Mouse (Mus musculus) gastrocnemius, postnatal 4 days (tissue): Measurements from ENCODE around the gene Pomgnt1. TPM values are rescaled to one million over a fixed set of nuclear protein-coding genes. Genes with fewer than 3 reads are reported as not detected.

Source experiments
- DNase-seq, 2 experiments: peaks; one replicate each; pipeline ENCODE4 v3.0.0; 2021 to 2022; ENCODE audit warnings: low spot score in 2 of 2, mixed read lengths in 2 of 2
- total RNA-seq, 2 experiments: library from RNA; stranded (reverse); gene quantifications; 2 replicates each; pipeline ENCODE4 v1.2.3; 2021

Gene Pomgnt1
- total RNA-seq, 2 experiments from 2014 or later: 56.4 to 56.9 TPM

DNA sequence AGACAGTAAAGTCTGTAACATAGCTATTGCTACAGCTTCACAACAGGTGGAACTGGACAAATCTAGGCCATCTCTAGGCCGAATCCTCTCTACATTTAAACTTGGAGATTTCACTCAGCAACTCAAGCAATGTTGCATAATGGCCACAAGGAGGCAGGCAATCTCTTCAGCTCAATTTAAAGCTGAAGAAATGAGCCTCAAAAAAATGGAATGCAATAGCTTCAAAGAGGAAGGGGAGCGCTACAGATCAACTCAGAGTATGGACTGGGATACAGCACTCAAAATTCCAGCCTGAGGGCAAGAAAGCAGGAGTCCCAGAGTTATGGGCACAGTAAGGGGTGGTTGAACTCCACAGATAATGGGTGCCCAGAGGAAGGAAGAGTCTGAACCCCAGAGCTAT lies 11.3 kb downstream of the Pomgnt1 start:
- no peak for DNase-seq

DNA sequence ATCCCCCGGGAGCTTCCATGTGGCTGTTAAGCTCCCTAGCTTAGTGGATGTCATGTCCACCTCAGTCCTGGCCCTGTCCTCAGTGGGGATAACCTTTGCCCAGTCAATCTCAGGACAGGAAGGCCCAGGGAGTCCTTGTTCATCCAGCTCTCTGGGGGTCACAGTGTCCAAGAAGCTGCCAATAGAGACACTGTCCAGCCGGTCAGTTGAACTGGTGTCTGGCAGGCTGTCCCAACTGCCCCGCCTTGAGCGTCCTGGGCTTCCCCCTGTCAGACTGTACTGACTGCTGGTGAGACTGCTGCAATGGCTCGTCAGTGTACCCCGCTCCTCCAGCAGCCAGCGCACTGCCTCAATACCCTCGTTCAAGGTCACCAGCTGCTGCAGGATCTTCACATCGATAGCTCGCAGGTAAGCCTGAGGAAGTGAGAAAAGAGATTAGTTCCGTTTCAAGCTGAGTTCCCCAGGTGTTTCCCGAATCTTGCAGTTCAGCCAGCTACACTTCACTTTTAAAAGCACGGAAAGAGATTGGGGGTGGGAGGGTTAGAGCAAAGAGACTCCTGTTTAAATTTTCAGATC lies 13.9 kb downstream of the Pomgnt1 start:
- no peak for DNase-seq

DNA sequence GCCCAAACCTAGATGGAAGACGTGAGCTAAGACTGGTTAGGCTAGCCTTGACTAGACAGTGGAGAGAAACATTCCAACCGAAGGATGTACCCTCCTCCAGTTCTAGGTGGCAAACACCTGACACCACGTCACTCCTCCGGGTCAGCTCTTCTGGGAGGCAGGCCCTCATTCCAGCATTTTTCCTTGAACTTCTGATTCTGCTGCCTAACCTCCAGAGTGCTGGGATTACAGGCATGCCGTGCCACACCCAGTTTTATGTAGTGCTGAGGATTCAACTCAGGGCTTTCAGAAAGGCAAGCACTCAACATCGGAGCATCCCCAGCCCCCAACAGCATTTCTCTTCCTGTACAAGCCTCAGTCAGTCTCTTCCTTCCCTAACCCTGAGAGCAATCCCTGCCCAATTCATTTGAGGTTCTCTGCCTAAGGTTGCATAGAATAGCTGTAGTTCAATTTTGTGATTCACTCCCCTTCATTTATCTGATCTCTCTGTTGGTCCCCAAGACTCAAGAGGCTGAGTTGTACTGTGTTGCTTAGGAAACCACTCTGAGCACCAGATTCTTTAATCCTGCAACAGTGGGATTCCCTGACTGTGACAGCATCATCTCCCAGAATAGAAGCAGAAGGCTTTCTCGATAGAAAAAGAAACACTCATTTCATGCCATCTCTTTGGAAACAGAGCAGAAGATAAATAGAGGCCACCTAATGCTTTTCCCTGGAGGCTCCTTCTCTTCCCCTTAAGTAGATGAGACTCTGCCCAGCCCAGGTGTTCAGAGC lies 17.3 kb downstream of the Pomgnt1 start:
- no peak for DNase-seq

DNA sequence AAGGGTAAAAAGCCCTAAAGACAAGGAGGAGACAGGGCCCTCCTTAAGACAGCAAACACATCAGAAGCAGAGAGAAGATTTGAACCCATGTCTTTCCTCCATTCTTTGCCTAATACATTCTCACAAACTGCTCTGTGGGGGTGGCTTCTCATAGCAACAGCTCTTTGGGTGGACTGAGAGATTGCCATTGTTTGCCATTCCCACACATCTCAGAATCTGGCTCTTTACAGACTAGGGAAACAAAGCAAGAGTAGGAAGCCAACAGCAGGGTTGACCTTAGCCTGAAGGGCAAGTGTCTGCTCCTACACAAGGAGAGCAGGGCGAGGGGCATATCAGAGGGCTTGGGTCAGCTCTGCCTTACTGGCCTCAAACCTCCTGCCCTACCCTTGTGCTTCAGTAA lies 18.1 kb downstream of the Pomgnt1 start:
- no peak for DNase-seq

DNA sequence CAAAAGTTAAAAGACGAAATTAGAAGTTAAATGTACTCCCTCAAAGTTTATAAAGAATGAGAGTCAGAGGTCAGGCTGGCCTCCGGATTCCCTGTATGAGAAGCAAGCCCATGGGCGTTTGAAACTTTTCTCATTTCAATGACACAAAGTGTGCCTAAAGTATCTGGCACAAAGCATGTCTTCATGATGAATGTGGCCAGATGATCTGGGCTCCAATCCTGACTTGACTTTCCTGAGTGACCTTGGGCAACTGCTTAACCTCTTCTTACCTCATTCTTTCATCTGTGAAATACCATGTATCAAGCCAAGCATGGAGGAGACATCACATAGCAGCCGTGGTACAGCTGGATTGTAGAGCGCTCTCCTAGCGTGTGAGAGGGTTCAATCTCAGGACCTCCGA lies 18.6 kb downstream of the Pomgnt1 start:
- DNase-seq: no peak

DNA sequence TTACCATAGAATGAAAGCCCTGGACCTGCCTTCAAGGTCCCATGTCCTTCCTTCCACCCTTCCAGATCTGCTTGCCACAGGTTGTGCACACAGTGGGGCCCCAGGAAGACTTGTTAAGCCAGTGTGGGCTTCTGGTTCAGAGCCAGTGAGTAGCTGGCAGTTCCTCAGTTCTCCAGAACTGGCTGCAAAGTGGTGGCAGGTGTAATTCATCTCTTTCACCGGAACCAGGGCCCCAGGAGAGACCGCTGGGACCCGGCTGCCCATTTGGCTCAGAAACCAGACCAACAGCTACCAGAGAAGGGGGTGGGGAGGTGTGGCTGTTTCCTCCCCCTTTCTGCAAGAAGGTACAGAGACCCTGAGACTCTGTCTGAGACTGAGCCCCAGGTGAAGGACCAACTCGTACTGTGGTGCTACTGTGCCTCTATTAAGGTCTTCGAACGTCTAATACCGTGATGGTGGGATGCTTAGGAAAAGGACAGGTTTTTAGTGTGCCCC lies 19.7 kb downstream of the Pomgnt1 start:
- no peak for DNase-seq

DNA sequence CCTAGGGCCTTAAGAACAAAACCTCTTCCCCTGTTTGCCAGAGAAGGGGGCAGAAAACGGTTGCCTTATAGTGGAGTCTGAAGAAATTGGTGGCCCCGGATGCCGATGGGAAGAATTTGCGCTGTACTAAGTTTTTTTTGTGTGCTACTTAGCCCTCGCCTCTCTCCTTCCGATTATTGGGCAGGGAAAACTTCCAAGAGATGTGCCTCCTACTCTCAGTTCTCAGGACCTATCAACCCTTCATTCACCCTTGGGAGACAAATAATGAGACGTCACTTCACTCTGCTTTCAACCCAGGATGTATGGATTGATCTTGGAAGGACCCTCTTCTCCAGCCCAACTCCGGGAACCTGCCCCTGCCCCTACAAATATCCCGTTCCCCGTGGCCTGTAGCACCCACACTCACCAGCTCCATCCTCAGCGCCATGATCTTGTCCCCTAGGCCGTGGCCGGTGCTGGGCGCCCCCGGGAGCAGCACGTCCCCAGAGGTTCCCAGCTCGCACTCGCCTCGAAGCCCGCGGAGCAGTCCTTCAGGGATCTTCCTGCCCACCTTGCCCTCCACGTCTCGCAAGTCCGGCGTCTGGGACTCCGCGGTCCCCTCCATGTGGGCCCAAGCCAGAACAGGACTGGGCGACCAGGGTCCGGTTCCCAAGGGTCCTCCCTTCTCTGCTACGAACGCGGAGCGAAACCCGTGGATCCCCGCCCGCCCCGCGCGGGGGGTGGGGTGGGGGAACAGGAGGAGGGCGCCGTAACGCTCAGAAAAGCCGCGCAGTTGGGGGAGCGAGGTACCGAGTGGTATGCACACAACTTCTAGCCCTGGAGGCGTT lies 20.5 kb downstream of the Pomgnt1 start:
- peak; percentile 51 to 64 for DNase-seq

DNA sequence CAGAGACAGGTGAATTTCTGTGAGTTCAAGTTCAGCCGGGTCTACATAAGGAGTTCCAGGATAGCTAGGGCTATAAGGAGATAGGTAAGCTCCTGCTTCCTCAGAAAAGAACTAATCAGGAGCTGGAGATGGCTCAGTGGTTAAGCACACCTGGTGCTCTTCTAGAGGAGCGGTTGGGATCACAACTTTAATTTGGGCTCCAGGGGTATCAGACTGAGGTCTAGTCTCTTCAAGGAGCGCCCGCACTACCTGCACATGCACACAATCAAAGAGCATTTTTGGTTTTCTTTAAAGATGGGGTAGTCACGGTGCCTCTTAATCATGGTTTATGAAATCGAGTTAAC lies 26.1 kb downstream of the Pomgnt1 start:
- no peak for DNase-seq

DNA sequence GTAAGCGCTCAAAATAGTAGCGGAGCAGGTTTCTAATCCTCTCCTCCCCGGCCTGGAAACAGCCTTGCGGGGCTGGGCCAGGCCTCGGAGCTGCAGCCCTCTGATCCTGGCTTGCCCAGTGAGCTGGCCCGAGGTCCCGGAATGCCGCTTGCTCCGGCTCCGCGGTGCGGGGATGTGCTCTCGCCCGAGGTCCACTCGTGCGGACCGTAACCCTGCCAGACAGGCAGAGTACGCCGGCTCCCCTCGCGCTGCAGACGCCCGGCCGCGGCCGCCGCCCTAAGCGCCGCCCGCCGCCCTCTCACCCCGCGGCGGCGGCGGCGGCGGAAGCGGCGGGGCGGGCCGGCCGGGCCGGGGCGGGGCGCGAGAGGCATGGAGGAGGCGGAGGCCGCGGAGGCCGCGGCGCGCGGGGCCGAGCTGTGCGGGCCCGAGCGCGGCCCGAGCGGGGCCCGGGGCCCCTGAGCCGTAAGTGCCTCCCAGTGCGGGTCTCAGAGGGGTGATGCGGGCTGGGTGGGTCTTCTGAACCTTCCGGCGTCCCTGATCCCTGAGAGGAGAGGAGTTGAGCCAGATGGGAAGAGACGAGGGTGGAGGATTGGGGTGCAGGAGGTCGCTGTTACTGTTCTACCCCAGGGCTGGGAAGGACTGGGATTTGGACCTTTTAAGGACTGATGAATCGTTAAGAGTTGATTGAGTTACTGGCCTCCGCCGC lies 26.7 kb downstream of the Pomgnt1 start:
- DNase-seq: peak; percentile 53 to 76

DNA sequence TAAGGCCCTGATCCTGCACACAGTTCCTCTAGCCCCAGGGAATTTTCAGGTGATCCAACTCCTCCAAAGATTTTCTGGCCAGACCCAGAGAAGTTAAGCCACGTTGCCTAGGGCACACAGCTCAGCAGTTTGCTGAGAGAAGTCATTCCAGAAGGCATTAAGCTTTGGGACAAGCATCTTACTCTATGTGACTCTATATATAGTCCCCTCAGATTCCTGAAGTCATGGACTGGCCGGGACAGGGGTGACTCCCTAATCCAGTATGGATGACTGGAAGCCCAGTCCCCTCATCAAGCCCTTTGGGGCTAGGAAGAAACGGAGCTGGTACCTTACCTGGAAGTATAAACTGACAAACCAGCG lies 27.2 kb downstream of the Pomgnt1 start:
- no peak for DNase-seq

DNA sequence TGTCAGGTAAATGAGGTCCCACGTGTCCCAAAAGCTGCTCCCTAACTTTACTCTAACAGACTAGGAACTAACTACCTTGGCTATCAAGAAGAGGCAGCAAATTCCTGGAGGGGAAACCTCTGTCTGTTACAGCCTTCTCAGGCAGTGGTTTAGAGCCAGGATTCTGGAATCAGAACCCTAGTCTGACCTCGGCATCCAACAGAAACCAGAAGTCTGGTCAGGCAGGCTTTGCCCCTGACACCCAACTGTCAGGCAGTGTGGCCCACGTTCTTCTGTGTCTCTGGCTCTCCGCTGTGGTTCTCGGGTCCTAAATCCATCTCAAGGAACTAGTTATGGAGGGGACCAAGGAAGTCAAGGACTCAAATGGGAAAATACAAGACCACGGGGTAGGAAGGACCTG lies 27.6 kb downstream of the Pomgnt1 start, which contains the start of gene Lurap1:
TSS of gene Lurap1 (minus strand) at position 101 of the 400 bp plus-strand sequence.
- DNase-seq: no peak

DNA sequence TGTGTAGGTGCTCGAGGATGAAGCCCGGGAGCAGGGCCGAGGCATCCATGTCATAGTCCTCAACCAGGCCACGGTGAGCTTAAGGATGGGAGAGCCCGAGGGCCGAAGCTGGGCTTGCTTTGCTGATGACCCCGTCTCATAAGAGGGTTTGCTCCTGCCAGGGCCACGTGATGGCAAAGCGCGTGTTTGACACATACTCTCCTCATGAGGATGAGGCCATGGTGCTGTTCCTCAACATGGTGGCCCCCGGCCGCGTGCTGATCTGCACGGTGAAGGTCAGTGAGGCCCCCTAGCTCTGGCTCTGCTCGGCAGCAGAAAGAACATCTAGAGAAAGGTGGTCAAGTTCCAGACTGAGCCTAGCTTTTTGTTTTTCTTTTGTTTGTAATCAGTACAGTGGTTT lies 29.1 kb downstream of the Pomgnt1 start:
- no peak for DNase-seq

DNA sequence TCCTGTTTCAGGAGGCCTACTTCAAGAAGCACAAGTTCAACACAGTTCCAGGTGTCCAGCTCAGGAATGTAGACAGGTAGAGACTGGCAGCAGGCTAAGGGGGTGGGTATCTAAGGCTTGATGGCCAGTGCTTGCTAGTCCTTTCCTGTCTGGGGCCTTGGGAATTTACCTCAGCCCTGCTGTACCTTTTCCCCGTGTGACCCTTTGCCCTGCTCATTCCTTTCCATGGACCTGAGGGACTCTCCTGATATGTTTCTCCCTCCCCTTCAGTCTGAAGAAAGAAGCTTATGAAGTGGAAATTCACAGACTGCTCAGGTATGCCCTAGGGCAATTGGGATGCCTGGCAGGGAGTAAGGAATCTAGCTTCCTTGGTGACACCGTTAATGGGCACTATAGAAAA lies 34.2 kb downstream of the Pomgnt1 start:
- DNase-seq: no peak

DNA sequence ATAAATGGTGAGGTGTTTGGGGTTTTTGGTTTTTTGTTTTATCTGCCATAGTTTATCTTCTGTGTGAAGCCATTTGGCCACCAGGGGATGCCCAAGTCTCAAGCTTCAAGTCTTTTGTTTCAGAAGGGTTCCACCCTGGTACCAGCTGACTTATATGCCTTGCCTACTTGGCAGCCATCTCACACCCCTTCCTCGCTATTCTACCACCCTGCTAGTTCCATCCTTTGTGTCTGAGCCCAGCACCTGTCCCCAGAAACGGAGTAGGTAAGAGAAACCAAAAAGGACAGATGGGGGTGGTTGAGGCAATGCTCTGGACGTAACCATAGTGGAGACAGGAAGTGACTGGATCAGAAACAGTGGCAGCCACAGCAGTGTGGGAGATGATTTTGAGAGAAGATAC lies 36.3 kb downstream of the Pomgnt1 start:
- DNase-seq: no peak

DNA sequence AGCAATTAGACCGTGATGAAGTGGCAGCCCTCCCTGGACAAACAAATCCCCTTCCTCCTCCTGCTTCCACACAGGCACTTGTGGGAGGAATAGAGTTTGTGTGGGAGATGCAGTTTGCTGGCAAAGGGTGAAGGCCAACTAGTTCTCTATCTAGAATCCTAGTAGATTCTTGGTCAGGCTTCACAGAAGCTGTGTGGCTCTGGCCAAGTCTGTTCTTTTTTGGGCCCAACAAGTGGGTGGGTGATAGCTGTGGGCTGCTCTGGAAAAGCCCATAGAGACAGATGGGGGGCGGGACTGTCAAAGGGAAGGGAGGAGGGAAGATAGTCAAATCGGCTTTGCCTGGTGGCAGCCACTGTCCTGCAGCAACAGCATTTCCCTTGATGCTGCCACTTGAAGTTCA lies 37.1 kb downstream of the Pomgnt1 start:
- DNase-seq: no peak

DNA sequence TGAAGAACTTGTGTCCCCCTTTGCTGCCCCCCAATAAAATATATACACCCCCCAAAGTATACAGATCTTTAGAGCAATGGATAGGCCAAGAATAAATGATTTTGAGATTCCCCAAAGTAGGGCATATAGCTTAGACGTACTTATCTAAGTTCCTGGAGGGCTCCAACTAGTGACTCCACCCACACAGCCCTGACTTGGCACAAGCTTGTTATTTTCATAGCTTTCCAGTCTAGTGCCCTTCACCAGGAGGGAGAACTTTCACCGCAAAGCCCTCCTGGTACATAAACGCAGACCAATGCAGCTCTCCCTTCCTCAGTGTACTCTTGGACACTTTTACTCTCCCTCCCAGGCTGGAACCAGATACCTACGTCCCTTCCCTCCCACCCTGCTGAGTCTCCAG lies 38.5 kb downstream of the Pomgnt1 start:
- DNase-seq: no peak

DNA sequence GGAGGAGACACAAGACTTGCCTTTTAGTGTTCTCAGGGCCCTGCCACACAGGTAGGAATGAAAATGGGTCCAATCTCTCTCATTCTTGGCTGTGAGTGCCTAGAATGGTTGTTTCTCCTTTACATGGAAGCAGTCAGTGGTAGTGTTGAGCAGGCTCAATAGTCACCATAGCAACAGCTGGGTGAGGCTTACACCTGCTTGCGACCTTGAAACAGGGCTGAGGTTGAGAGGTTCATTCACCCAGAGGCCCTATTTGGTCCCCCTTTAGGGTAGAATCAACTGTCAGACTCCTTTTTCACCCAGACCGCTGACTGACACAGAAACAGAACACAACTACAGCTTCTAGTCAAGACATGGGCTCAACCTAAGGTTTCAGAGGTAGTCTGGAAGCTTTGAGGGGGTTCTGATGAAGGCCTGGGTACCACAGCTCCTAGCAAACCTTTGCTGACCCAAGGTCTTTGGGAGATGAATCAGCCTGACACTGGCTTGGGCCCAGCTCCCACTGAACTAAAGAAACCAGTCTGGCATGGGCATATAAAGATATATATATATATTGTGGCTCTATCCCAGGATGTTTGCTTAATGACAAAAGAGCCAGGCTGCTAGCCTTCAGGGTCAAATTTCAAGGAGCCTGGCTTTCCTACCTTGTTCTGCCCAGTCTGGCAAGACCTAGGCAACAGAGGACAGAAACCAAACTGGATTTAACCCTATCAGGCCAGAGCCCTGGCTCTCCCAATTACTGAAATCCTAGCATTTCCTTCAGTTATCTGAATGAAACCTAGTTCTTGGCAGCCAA lies 41.3 kb downstream of the Pomgnt1 start:
- no peak for DNase-seq

DNA sequence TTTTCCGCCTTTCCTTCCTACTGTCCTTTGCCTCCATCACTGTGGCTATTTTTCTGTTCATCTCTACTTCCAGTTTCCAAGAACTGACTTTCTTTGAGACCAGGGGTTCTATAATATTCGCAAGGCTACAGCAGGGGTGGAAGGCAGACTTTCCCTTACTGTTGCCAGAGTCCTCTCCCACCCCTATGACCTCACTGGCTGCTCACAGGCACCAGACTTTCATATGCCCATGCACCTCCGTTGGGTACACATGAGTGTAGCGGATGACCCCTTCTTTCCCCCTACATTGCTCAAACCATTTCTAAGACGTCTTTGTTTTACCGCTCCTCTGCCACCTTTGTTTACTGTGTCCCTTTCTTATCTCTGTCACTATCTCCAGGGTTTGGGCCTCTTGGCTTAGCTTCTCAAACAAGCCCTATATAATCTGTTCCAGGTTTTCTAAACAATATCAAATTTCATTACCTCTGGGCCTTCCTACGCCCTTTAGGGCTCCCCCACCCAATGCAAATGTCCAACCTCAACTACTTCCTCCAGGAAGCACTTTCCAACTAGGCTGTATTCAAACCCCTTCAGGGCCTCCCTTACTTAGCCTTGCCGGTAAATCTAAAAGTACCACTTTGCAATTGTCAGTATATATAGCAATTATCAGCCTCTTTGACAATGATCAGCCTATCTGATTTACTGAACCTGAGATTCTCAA lies 42.2 kb downstream of the Pomgnt1 start:
- DNase-seq: no peak

DNA sequence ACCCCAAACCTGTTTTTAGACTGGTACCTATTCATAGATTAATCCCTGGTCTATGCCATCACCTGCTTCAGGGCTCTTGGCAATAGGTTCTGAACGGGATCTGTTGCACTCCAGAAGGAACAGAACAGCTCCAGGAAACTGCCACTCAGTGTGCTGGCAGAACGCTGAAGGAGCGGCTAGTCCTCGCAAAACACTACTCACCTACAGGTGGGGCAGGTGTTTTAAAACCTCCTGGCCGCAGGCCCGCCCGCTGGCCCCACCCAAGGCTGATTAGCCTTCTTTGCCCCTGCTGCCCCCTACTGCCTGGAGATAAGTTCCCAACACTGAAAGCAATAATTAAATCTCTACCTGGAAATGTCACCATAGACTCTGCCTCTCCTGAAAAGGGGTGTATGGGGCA lies 43.8 kb downstream of the Pomgnt1 start, which contains the start of gene Tspan1:
TSS of gene Tspan1 (minus strand) at position 198 of the 400 bp plus-strand sequence.
- DNase-seq: no peak
